Mouse (Mus musculus) embryonic facial prominence, embryonic 15.5 days (tissue): Measurements from ENCODE around the gene Nars2. TPM values are rescaled to one million over a fixed set of nuclear protein-coding genes. Genes with fewer than 3 reads are reported as not detected.

Experiments
- ATAC-seq: fragments of 200-750 bp; cut with Nextera tagmentation; 2 replicates; pipeline ENCODE4 v1.8.0; 2017; ENCODE audit warnings: low read depth, moderate TSS enrichment; ENCODE audit not compliant: insufficient number of reproducible peaks, low FRiP score, low TSS enrichment
- H3K27ac ChIP-seq: fragments of 300-500 bp; sonication (generic); replicated peaks from 2 replicates; pipeline ENCODE4 v1.5.1; 2015; ENCODE audit warnings: mild to moderate bottlenecking, inconsistent platforms
- H3K27me3 ChIP-seq: fragments of 300-500 bp; sonication (generic); 2 replicates; pipeline ENCODE4 v1.6.1; 2015; ENCODE audit warnings: inconsistent platforms
- H3K36me3 ChIP-seq: fragments of 300-500 bp; sonication (generic); 2 replicates; pipeline ENCODE4 v1.6.1; 2015; ENCODE audit warnings: mild to moderate bottlenecking, inconsistent platforms
- H3K4me1 ChIP-seq: fragments of 300-500 bp; sonication (generic); 2 replicates; pipeline ENCODE4 v1.6.1; 2015; ENCODE audit warnings: inconsistent platforms
- H3K4me2 ChIP-seq: fragments of 300-500 bp; sonication (generic); replicated peaks from 2 replicates; pipeline ENCODE4 v1.6.1; 2015; ENCODE audit warnings: mild to moderate bottlenecking, inconsistent platforms
- H3K4me3 ChIP-seq: fragments of 300-500 bp; sonication (generic); replicated peaks from 2 replicates; pipeline ENCODE4 v1.5.1; 2015; ENCODE audit warnings: mild to moderate bottlenecking, inconsistent platforms
- H3K9ac ChIP-seq: fragments of 300-500 bp; sonication (generic); 2 replicates; pipeline ENCODE4 v1.6.1; 2015; ENCODE audit warnings: inconsistent platforms
- H3K9me3 ChIP-seq: fragments of 300-500 bp; sonication (generic); replicated peaks from 2 replicates; pipeline ENCODE4 v1.6.1; 2016; ENCODE audit warnings: inconsistent platforms
- WGBS: fragments of 180-500 bp; shearing (Covaris S2); methylation state at CpG from one replicate; pipeline ENCODE4 v1.1.7; 2015; 5-methylcytosine and 5-hydroxymethylcytosine counted together
- polyA plus RNA-seq: library from polyadenylated mRNA; unstranded; fragments of >200 nt; fragmentation: Nextera tagmentation; extraction: Ambion mirVana; gene quantifications from 2 replicates; pipeline ENCODE4 v1.2.1, GENCODE M21; 2015

Gene Nars2
- polyA plus RNA-seq, 1 experiment from 2014 or later: 20.5 TPM

DNA sequence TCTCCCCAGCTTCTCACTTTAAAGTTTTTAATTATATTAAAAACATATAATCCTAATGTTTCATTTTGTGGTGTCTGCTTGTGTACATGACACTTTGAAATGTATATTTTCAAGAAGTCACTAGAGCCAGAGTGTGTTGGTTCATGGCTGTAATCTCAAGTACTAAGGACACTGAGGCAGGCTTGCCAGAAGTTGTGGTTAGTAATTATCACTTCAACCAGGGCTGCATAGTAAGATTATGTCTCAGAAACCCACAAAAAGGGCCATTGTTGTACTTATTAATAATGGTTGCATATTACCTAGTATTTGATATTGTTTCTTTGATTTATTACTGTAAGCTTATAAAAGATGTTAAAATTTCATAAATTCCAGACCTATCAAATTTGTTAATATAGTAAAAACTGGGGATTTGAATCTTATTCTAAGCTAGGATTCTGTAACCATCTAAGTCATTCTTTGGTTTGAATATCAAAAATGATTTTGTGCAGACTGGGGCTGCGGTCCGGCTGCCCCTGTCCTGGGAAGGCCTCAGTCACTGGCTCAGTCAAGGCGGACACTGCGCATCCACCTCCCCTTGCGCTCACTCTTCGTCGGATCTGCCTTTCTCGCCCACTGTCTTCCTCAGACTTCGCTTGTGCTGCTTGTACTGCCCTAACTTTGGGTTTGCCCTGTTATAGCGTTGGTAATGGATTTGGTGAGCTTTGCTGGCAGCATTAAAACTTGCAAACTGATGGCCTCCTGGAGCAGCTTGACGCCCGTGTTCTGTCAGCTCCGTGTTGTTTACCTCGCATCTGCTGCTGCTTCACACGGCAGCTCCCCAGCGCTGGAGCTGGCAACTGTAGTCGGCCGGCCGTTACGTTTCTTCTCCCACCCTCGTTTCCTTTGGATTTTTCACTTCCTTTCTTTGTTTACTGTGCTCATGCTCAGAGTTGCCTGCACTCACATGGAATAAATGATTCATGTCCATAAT lies 20.0 kb downstream of the Nars2 start:
- H3K4me1 ChIP-seq: no peaks in the 10 kb centered on the region
- H3K4me3 ChIP-seq: no peak overlapping the region
- ATAC-seq: no peak
- no peaks in the 10 kb centered on the region for H3K36me3 ChIP-seq
- H3K27ac ChIP-seq: no peak overlapping the region
- H3K9ac ChIP-seq: no peak overlapping the region
- H3K4me2 ChIP-seq: no peak overlapping the region
- WGBS: 71% methylated on average over 21 of the region's 21 CpGs
- H3K9me3 ChIP-seq: no peaks in the 10 kb centered on the region
- no peaks in the 10 kb centered on the region for H3K27me3 ChIP-seq

- Histone ChIP-seq H3K27me3 (no peaks in the 10 kb centered on the region), H3K4me3 (no peak overlapping the region), H3K9me3 (no peaks in the 10 kb centered on the region), H3K27ac (no peak overlapping the region), H3K36me3 (no peaks in the 10 kb centered on the region), H3K4me2 (no peak overlapping the region), H3K4me1 (no peaks in the 10 kb centered on the region), H3K9ac (no peak overlapping the region)
- ATAC-seq: no peak
- WGBS: 82% methylated on average over 8 of the region's 8 CpGs
Observed at GRCm38 (mm10) chr7:96972138-96972904, 21.0 kb downstream of the Nars2 start.

DNA sequence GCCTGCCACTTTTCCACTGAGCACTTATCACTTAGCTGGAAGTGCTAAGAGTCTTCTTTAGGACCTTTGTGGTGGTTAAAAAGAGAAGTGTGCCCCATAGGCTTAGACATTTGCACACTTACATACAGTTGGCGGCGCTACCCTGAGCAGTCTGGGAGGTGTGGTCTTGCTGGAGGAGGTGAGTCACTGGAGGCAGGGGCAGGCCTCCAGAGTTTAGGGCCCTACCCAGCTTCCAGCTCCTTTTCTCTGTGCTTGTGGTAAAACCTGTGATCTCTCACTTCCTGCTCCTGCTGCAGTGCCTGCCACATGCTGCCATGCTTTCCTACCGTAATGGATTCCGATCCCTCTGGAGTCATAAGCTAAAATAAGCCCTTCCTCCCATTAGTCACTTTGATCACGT lies 24.6 kb downstream of the Nars2 start:
- Histone ChIP-seq H3K36me3 (no peaks in the 10 kb centered on the region), H3K4me3 (no peak overlapping the region), H3K4me2 (no peak overlapping the region), H3K4me1 (no peaks in the 10 kb centered on the region), H3K9me3 (no peaks in the 10 kb centered on the region), H3K27me3 (no peaks in the 10 kb centered on the region), H3K27ac (no peak overlapping the region), H3K9ac (no peak overlapping the region)
- no peak for ATAC-seq
- WGBS: 78% methylated on average over 5 of the region's 5 CpGs

DNA sequence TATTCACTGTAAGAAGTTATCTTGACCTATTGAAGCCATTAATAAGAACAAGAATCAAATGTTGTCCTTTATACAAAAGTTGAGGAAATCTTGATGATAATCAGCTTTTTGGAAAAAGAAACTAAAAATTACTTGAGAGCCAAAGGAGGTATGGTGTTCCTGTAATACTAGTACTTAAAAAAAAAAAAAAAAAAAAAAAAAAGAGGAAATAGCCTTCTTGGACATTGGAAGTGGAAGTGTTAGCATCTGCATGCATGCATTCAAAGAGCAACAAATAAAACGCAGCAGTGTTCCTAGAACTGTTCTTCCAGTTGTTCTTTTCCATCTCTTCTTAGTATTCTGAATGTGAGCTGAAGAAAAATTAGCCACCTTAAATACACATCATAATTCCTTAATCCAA lies 25.9 kb downstream of the Nars2 start:
- Histone ChIP-seq H3K4me3 (no peak overlapping the region), H3K4me2 (no peak overlapping the region), H3K9ac (no peak overlapping the region), H3K4me1 (no peaks in the 10 kb centered on the region), H3K36me3 (no peaks in the 10 kb centered on the region), H3K27ac (no peak overlapping the region), H3K9me3 (no peaks in the 10 kb centered on the region), H3K27me3 (no peaks in the 10 kb centered on the region)
- WGBS: 76% methylated on average over 1 of the region's 1 CpGs
- no peak for ATAC-seq

GRCm38 (mm10) chr7:96981366-96981765 lies 30.1 kb downstream of the Nars2 start:
- ATAC-seq: no peak
- Histone ChIP-seq H3K27me3 (no peaks in the 10 kb centered on the region), H3K27ac (no peak overlapping the region), H3K36me3 (no peaks in the 10 kb centered on the region), H3K4me2 (no peak overlapping the region), H3K4me3 (no peak overlapping the region), H3K9ac (no peak overlapping the region), H3K9me3 (no peaks in the 10 kb centered on the region), H3K4me1 (peaks cover 16% of the 10 kb centered on the region)
- 88% methylated on average over 2 of the region's 2 CpGs for WGBS

- H3K27ac ChIP-seq: peak overlapping the region; percentile 52; the same call in 1 of the 2 replicates
- peaks cover 16% of the 10 kb centered on the region for H3K4me1 ChIP-seq
- WGBS: 34% methylated on average over 7 of the region's 7 CpGs
Observed at GRCm38 (mm10) chr7:96983660-96984347, 32.5 kb downstream of the Nars2 start.

GRCm38 (mm10) chr7:96985798-96986197 lies 34.5 kb downstream of the Nars2 start:
- Histone ChIP-seq H3K27ac (no peak overlapping the region), H3K36me3 (no peaks in the 10 kb centered on the region), H3K9me3 (no peaks in the 10 kb centered on the region), H3K4me1 (peaks cover 16% of the 10 kb centered on the region), H3K4me2 (no peak overlapping the region; the same call in 1 of the 2 replicates), H3K9ac (no peak overlapping the region), H3K27me3 (no peaks in the 10 kb centered on the region), H3K4me3 (no peak overlapping the region)
- ATAC-seq: no peak
- 21% methylated on average over 8 of the region's 8 CpGs for WGBS

More at GRCm38 (mm10) chr7:96983660-96984347, 32.5 kb downstream of the Nars2 start:
- Histone ChIP-seq H3K9me3 (no peaks in the 10 kb centered on the region), H3K9ac (no peak overlapping the region), H3K27me3 (no peaks in the 10 kb centered on the region), H3K4me2 (no peak overlapping the region), H3K4me3 (no peak overlapping the region), H3K36me3 (no peaks in the 10 kb centered on the region)
- no peak for ATAC-seq

DNA sequence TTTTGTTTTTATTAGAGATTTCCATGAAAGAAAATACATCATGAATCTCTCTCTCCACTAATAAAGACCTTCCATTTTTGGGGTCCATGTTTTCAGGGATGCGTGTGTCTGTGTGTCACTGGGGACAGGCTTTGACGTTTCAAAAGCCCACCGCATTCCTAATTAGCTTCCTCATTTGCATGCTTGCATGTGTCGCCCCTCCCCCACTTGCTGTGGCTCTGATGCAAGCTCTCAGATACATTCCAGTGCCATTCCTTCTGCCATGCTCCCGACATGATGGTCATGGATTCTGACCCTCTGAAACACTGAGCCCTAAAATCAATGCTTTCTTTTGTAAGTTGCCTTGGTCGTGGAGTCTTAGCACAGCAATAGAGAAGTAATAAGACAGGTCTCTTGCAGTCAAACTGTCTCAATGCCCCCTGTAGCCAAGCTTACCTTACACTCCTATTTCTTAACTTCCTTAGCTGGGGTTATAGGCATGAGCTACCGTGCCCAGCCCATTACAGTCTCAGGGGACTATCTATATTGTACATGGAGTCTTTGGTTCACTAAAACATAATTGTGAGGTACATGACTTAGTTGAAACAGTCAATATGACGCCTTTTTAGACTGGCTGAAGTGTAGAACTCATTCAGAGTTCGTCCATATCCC lies 35.6 kb downstream of the Nars2 start:
- ATAC-seq: no peak
- 46% methylated on average over 9 of the region's 9 CpGs for WGBS
- Histone ChIP-seq H3K9me3 (no peaks in the 10 kb centered on the region), H3K4me1 (peaks cover 16% of the 10 kb centered on the region), H3K4me3 (no peak overlapping the region), H3K36me3 (no peaks in the 10 kb centered on the region), H3K27me3 (no peaks in the 10 kb centered on the region), H3K4me2 (no peak overlapping the region), H3K9ac (no peak overlapping the region), H3K27ac (no peak overlapping the region)

DNA sequence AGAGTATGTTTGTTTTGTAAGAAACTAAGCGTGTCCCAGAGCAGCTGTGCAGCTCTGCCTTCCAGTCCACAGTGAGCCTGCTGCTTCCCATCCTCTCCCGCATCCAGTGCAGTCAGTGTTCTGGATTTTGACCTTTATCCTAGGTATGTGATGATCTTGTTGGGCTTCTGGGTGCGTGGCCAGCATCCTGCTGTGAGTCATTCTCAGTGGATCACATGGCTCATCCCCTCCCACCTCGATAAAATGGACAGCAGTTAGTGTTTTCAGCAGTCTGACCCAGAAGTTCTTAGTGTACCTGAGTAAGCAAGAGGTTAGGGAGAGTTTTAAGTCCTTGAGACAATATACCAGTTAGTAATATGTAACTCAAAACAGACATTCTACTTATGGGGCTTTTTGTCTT lies 36.4 kb downstream of the Nars2 start:
- Histone ChIP-seq H3K9me3 (no peaks in the 10 kb centered on the region), H3K4me3 (no peak overlapping the region), H3K36me3 (no peaks in the 10 kb centered on the region), H3K4me2 (no peak overlapping the region), H3K27me3 (no peaks in the 10 kb centered on the region), H3K27ac (no peak overlapping the region), H3K9ac (no peak overlapping the region), H3K4me1 (peaks cover 14% of the 10 kb centered on the region)
- 63% methylated on average over 4 of the region's 4 CpGs for WGBS
- ATAC-seq: no peak

DNA sequence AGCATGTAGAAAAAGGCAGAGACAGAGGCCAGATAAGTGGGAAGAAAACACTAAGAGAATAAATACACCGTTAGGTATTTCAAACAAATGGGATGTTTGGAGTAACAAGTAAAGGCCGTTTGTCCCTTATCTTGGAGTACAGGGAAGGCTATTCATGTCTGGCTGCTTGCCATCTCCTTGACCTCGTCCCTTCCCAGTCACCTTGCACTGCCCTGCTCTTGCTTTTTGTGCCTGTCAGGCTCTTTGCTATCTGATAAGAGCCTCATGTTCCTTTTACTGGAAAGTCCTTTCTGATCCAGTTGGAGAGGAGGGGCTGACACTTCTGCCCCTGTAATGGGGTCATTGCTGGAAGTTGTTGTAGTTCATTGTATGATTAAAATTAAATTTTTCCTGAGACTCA lies 61.7 kb downstream of the Nars2 start:
- Histone ChIP-seq H3K36me3 (no peaks in the 10 kb centered on the region), H3K4me1 (no peaks in the 10 kb centered on the region), H3K27ac (no peak overlapping the region), H3K9me3 (0 out of 2 replicates have a peak, but pooled peaks cover 5% of the 10 kb centered on the region), H3K4me3 (no peak overlapping the region), H3K9ac (no peak overlapping the region), H3K4me2 (no peak overlapping the region), H3K27me3 (no peaks in the 10 kb centered on the region)
- WGBS: 79% methylated on average over 3 of the region's 3 CpGs
- ATAC-seq: no peak
